Mouse (Mus musculus) liver, embryonic 15.5 days (tissue): Measurements from ENCODE around the gene Lrp2. TPM values are rescaled to one million over a fixed set of nuclear protein-coding genes. Genes with fewer than 3 reads are reported as not detected.

ENCODE experiments used
- ATAC-seq: fragments of 200-750 bp; cut with Nextera tagmentation; 2 replicates; pipeline ENCODE4 v1.8.0; 2017; ENCODE audit warnings: moderate number of reproducible peaks, mild to moderate bottlenecking, moderate library complexity; ENCODE audit not compliant: insufficient read depth
- H3K27ac ChIP-seq: fragments of 300-500 bp; sonication (generic); replicated peaks from 2 replicates; pipeline ENCODE4 v1.5.1; 2015; ENCODE audit warnings: mild to moderate bottlenecking, inconsistent platforms
- H3K27me3 ChIP-seq: fragments of 300-500 bp; sonication (generic); 2 replicates; pipeline ENCODE4 v1.6.1; 2015; ENCODE audit warnings: mild to moderate bottlenecking, inconsistent platforms
- H3K36me3 ChIP-seq: fragments of 300-500 bp; sonication (generic); replicated peaks from 2 replicates; pipeline ENCODE4 v1.6.1; 2015; ENCODE audit warnings: moderate library complexity, mild to moderate bottlenecking, inconsistent platforms
- H3K4me1 ChIP-seq: fragments of 300-500 bp; sonication (generic); replicated peaks from 2 replicates; pipeline ENCODE4 v1.6.1; 2015; ENCODE audit warnings: inconsistent platforms
- H3K4me2 ChIP-seq: fragments of 300-500 bp; sonication (generic); 2 replicates; pipeline ENCODE4 v1.6.1; 2015; ENCODE audit warnings: moderate library complexity, mild to moderate bottlenecking, inconsistent platforms
- H3K4me3 ChIP-seq: fragments of 300-500 bp; sonication (generic); replicated peaks from 2 replicates; pipeline ENCODE4 v1.5.1; 2015; ENCODE audit warnings: mild to moderate bottlenecking, inconsistent platforms
- H3K9ac ChIP-seq: fragments of 300-500 bp; sonication (generic); 2 replicates; pipeline ENCODE4 v1.6.1; 2015; ENCODE audit warnings: moderate library complexity, mild to moderate bottlenecking, inconsistent platforms
- H3K9me3 ChIP-seq: fragments of 300-500 bp; sonication (generic); replicated peaks from 2 replicates; pipeline ENCODE4 v1.6.1; 2016; ENCODE audit warnings: inconsistent platforms
- WGBS: fragments of 180-500 bp; shearing (Covaris S2); methylation state at CpG from one replicate; pipeline ENCODE4 v1.1.7; 2015; ENCODE audit warnings: mixed read lengths; ENCODE audit not compliant: insufficient replicate concordance; 5-methylcytosine and 5-hydroxymethylcytosine counted together
- polyA plus RNA-seq: library from polyadenylated mRNA; unstranded; fragments of >200 nt; fragmentation: Nextera tagmentation; extraction: Ambion mirVana; gene quantifications from 2 replicates; pipeline ENCODE4 v1.2.1, GENCODE M21; 2015

The Lrp2 gene
- polyA plus RNA-seq, 1 experiment from 2014 or later: 0.12 TPM

- H3K9me3 ChIP-seq: no peaks in the 10 kb centered on the region
- no peak for ATAC-seq
- no peak overlapping the region for H3K4me3 ChIP-seq
- H3K27ac ChIP-seq: no peak overlapping the region
- WGBS: 66% methylated on average over 4 of the region's 4 CpGs
- no peak overlapping the region for H3K9ac ChIP-seq
- H3K27me3 ChIP-seq: no peaks in the 10 kb centered on the region
- H3K4me2 ChIP-seq: no peak overlapping the region
- no peaks in the 10 kb centered on the region for H3K4me1 ChIP-seq
- H3K36me3 ChIP-seq: no peaks in the 10 kb centered on the region
Measured at GRCm38 (mm10) chr2:69448581-69448980, 137.3 kb downstream of the Lrp2 start.

DNA sequence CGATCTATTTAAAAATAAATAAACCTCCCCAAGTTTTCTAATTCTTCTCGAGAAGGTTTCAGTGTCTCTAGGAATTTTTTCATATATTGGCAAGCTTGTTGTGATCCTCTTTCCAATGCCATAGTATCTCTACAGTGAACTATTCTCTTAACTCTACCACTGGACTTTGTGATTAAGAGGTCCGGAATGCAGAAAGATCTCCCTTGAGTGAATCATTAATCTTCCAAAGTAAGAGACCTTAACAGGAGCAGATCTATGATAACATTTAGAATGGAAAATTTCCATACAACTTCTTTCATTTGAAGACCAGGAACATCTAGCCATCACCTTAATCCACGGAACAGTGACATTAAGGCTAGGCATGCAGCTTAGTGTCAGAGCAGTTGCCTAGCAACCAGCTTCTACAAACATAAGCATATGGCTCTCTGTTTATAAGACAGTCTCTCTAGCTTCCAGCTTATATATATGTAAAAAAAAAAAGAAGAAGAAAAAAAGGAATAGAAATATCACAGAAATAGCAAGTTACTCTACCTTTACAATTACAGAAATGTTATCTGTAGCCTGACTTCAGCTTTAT is 139.9 kb downstream of the Lrp2 start:
- Histone ChIP-seq H3K4me3 (no peak overlapping the region), H3K9me3 (no peaks in the 10 kb centered on the region), H3K4me2 (no peak overlapping the region), H3K27ac (no peak overlapping the region), H3K36me3 (no peaks in the 10 kb centered on the region), H3K27me3 (no peaks in the 10 kb centered on the region), H3K9ac (no peak overlapping the region), H3K4me1 (no peaks in the 10 kb centered on the region)
- ATAC-seq: no peak
- 51% methylated on average over 4 of the region's 4 CpGs for WGBS

- Histone ChIP-seq H3K27me3 (no peaks in the 10 kb centered on the region), H3K4me1 (no peaks in the 10 kb centered on the region), H3K9ac (no peak overlapping the region), H3K4me3 (no peak overlapping the region), H3K27ac (no peak overlapping the region), H3K36me3 (no peaks in the 10 kb centered on the region), H3K9me3 (no peaks in the 10 kb centered on the region), H3K4me2 (no peak overlapping the region)
- WGBS: 23% methylated on average over 3 of the region's 3 CpGs
- no peak for ATAC-seq
Measured at GRCm38 (mm10) chr2:69441656-69442055, 144.2 kb downstream of the Lrp2 start.

DNA sequence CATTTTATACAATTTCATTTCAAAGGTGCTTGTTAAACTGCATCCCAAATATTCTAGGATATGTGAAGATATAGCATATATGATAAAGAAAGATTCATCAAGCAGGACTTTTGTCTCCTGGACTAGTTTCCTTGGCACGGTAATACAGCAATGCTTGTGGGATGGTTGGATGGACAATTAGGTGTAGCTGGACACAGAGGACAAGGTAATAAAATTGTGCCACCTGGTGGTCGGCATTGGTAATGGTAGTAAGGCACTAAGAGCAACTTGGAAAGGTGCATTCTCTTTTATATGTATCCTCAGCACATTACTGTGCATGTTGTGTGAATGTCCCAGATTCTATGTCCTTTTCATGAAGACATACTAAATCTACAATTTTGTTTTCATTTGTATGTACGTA is 157.7 kb downstream of the Lrp2 start:
- H3K4me3 ChIP-seq: no peak overlapping the region
- 24% methylated on average over 3 of the region's 3 CpGs for WGBS
- no peaks in the 10 kb centered on the region for H3K36me3 ChIP-seq
- no peak overlapping the region for H3K27ac ChIP-seq
- H3K27me3 ChIP-seq: no peaks in the 10 kb centered on the region
- peak; percentile 34; the same call in 1 of the 2 replicates for ATAC-seq
- H3K9ac ChIP-seq: no peak overlapping the region
- no peaks in the 10 kb centered on the region for H3K4me1 ChIP-seq
- no peak overlapping the region for H3K4me2 ChIP-seq
- no peaks in the 10 kb centered on the region for H3K9me3 ChIP-seq

DNA sequence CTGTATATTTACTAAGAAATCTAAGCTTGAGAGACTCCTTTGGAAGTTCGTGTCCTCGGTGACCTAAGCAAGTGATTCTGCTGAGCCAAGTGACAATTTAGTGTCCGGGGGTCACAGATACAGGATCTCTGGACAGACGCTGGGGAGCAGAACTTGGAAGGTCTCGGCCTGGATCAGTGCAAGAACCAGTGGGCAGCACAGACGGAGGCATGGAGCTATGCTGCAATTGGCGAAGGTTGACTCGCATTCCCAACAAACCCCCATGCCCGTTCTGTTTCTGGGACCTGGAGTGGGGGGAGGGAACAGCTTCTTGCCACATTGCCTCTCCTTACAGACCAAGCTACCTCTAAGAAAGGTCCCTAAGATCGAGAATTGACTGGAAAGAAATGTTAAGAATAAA is 158.7 kb downstream of the Lrp2 start:
- H3K27me3 ChIP-seq: no peaks in the 10 kb centered on the region
- no peak overlapping the region for H3K9ac ChIP-seq
- no peak overlapping the region for H3K4me3 ChIP-seq
- no peaks in the 10 kb centered on the region for H3K4me1 ChIP-seq
- no peak overlapping the region for H3K4me2 ChIP-seq
- H3K9me3 ChIP-seq: no peaks in the 10 kb centered on the region
- no peaks in the 10 kb centered on the region for H3K36me3 ChIP-seq
- 68% methylated on average over 10 of the region's 10 CpGs for WGBS
- no peak overlapping the region for H3K27ac ChIP-seq
- no peak for ATAC-seq

DNA sequence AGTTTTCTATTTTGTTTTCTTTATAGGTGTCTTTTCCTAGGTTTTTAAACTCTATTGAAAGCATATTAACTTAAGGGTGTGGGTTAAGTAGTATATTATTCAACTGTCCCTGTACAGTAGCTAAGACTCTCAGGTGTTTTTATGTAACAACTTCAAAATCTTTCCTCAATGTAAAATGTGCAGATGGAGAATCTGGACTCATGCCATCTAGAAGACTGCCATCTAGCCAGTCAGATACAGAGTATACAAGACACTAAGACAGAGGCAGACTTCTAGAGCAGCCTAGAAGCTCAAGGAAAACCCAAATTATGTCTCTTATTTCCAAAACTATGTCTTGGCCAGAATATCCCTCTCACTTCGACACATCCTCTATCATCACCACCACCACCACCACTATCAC is 159.8 kb downstream of the Lrp2 start:
- H3K4me2 ChIP-seq: no peak overlapping the region
- H3K9me3 ChIP-seq: no peaks in the 10 kb centered on the region
- H3K27ac ChIP-seq: no peak overlapping the region
- 62% methylated on average over 1 of the region's 1 CpGs for WGBS
- no peak for ATAC-seq
- H3K36me3 ChIP-seq: no peaks in the 10 kb centered on the region
- no peaks in the 10 kb centered on the region for H3K27me3 ChIP-seq
- no peak overlapping the region for H3K4me3 ChIP-seq
- H3K4me1 ChIP-seq: no peaks in the 10 kb centered on the region
- no peak overlapping the region for H3K9ac ChIP-seq

DNA sequence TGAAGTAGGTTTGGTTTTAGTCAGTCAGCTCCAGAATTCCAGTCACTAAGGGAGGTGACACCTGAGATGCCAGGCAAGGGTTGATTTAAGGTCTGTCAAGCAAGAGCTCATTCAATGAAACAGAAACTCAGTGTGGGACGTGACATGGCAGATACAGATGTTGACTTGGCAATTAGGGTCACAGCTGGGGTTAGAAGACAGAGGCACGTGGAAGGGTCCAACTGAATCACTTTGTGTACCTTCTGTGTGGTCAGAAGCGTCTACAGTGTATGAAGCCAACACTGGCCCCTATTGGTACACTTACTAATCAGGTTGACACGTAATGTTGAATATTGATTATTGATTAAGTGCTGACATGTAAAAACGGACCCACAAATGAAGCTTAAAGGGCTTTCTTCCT is 161.0 kb downstream of the Lrp2 start:
- ATAC-seq: no peak
- H3K36me3 ChIP-seq: no peaks in the 10 kb centered on the region
- no peak overlapping the region for H3K4me3 ChIP-seq
- no peaks in the 10 kb centered on the region for H3K27me3 ChIP-seq
- H3K4me1 ChIP-seq: no peaks in the 10 kb centered on the region
- no peak overlapping the region for H3K4me2 ChIP-seq
- 38% methylated on average over 5 of the region's 5 CpGs for WGBS
- H3K9ac ChIP-seq: no peak overlapping the region
- H3K27ac ChIP-seq: no peak overlapping the region
- no peaks in the 10 kb centered on the region for H3K9me3 ChIP-seq

- Histone ChIP-seq H3K27me3 (no peaks in the 10 kb centered on the region), H3K4me1 (no peaks in the 10 kb centered on the region; the same call in 1 of the 2 replicates), H3K9ac (no peak overlapping the region), H3K27ac (no peak overlapping the region), H3K9me3 (no peaks in the 10 kb centered on the region), H3K4me3 (no peak overlapping the region), H3K4me2 (no peak overlapping the region), H3K36me3 (no peaks in the 10 kb centered on the region)
- ATAC-seq: no peak
- 34% methylated on average over 11 of the region's 11 CpGs for WGBS
Measured at GRCm38 (mm10) chr2:69418294-69418881, 167.5 kb downstream of the Lrp2 start.

DNA sequence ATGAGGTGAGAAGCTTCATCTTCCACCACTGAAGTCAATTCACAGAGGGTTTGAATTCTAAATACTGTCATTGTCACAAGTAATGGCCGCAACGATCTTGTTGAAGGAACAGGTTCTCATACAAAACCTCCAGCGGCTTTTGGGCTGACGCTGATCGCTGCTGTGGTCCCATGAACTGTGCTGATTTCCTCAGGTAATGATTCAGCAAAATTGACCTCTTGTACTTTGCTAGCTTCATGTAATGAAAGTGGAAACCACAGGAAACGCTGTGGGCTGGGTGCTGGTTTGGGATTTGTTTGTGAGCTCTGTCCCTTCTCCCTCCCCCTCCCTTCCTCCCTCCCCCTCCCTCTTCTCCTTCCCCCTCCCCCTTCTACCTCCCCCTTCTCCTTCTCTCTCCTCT is 170.8 kb downstream of the Lrp2 start:
- no peaks in the 10 kb centered on the region for H3K36me3 ChIP-seq
- no peak overlapping the region for H3K27ac ChIP-seq
- 15% methylated on average over 6 of the region's 6 CpGs for WGBS
- H3K9me3 ChIP-seq: no peaks in the 10 kb centered on the region
- no peaks in the 10 kb centered on the region for H3K27me3 ChIP-seq
- no peak overlapping the region for H3K4me2 ChIP-seq
- H3K4me3 ChIP-seq: no peak overlapping the region
- ATAC-seq: no peak
- no peaks in the 10 kb centered on the region; the same call in 1 of the 2 replicates for H3K4me1 ChIP-seq
- H3K9ac ChIP-seq: no peak overlapping the region

DNA sequence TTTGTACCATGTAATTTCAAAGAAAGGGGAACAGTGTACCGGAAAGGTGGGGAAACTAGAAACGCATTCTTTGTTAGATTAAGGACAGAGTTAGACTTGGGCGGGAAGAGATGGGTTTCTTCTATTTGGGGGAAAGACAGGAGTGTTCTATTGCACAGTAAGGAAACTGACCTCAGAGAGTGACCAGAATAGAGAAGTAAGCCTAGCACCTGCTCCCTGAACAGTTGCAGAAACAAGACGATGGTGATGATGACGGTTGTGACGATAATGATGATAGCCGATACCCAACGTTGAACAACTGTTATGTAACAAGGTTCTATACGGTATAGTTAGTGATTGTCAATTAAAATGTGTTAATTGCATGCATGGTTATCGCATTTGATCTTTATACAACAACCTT is 171.3 kb downstream of the Lrp2 start:
- Histone ChIP-seq H3K27ac (no peak overlapping the region), H3K4me3 (no peak overlapping the region), H3K4me2 (no peak overlapping the region), H3K9me3 (no peaks in the 10 kb centered on the region), H3K9ac (no peak overlapping the region), H3K4me1 (no peaks in the 10 kb centered on the region; the same call in 1 of the 2 replicates), H3K27me3 (no peaks in the 10 kb centered on the region), H3K36me3 (no peaks in the 10 kb centered on the region)
- 60% methylated on average over 10 of the region's 10 CpGs for WGBS
- ATAC-seq: no peak

- peak; percentile 60 for ATAC-seq
- no peaks in the 10 kb centered on the region for H3K36me3 ChIP-seq
- no peak overlapping the region for H3K9ac ChIP-seq
- no peaks in the 10 kb centered on the region for H3K27me3 ChIP-seq
- no peak overlapping the region for H3K4me3 ChIP-seq
- WGBS: 62% methylated on average over 5 of the region's 5 CpGs
- H3K27ac ChIP-seq: peak overlapping the region; percentile 61
- H3K9me3 ChIP-seq: no peaks in the 10 kb centered on the region
- peak overlapping the region; percentile 38 for H3K4me2 ChIP-seq
- no peaks in the 10 kb centered on the region; the same call in 1 of the 2 replicates for H3K4me1 ChIP-seq
Measured at GRCm38 (mm10) chr2:69405692-69406091, 180.2 kb downstream of the Lrp2 start.

DNA sequence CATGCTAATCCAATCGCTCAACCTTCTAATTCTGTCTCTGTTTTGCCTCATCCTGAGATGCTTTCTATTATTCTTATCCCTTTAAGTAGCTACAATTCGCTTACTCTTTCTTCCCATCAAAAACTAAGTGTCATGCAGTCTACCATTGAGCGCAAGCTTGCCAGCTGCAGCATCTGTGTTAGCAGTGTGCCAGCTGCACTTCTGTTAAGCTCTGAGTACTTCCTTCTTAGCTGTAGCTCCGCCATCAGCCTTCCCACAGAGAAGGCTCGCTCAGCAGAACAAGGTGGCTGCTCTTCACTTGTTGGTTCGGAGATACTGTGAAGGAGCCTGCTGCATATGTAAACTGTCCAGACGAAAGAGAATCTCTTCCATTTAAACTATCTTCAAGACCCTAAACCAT is 183.6 kb downstream of the Lrp2 start:
- ATAC-seq: no peak
- Histone ChIP-seq H3K27ac (no peak overlapping the region), H3K9ac (no peak overlapping the region), H3K4me3 (no peak overlapping the region), H3K9me3 (no peaks in the 10 kb centered on the region), H3K27me3 (no peaks in the 10 kb centered on the region), H3K36me3 (no peaks in the 10 kb centered on the region), H3K4me1 (no peaks in the 10 kb centered on the region; the same call in 1 of the 2 replicates), H3K4me2 (no peak overlapping the region)
- WGBS: 60% methylated on average over 7 of the region's 7 CpGs
